Mouse (Mus musculus) heart, postnatal 10 days (tissue): Measurements from ENCODE around the gene Sae1. TPM values are rescaled to one million over a fixed set of nuclear protein-coding genes. Genes with fewer than 3 reads are reported as not detected.
A peak's percentile ranks its signal among the peaks of the same experiment; 100 is the strongest.
"Not testable (repeated sequence)": the region's sequence is repeated elsewhere in the genome, so short reads cannot be mapped to it uniquely, and the experiment has no call there.

ENCODE experiments used
- DNase-seq, 2 experiments: peaks; one replicate each; pipeline ENCODE4 v3.0.0; 2021
- intact Hi-C: fragments of 180-260 bp; cut with DNase I; formaldehyde crosslinking; loops from one replicate; pipeline ENCODE4 v1.15.1; 2025
- total RNA-seq, 2 experiments: library from RNA; stranded (reverse); gene quantifications; 2 replicates each; pipeline ENCODE4 v1.2.3; 2021

The Sae1 gene
- total RNA-seq, 2 experiments from 2014 or later = 64.9 to 69.5 TPM

DNA sequence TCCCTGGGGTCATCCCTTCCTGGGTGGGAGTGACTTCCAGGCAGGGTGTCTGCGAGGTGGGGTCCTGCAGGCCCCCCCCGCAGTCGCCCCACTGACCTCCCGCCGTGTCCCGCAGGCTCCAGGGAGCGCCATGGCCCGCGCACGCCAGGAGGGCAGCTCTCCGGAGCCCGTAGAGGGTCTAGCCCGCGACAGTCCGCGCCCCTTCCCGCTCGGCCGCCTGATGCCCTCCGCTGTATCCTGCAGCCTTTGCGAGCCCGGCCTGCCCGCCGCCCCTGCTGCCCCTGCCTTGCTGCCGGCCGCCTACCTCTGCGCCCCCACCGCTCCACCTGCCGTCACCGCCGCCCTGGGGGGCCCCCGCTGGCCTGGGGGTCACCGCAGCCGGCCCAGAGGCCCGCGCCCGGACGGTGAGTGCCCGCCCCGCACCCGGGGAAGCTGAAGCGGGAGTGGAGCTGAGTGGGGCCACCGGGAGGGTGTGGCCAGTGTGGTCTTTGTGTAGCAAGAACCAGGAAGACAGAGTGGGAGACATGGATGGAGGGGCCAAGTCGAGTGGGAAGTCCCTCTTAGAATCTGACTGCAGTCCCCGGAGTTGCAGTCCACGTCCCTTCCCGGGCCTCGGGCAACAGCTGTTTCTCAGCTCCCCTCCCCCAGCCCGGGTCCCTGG lies 75.5 kb downstream of the Sae1 start:
- peak; percentile 70 to 74 for DNase-seq
- intact Hi-C loops = loop anchor here (1.0 kb wide), 1 partner anchor 17 kb away; no protein-coding TSS in a partner anchor

DNA sequence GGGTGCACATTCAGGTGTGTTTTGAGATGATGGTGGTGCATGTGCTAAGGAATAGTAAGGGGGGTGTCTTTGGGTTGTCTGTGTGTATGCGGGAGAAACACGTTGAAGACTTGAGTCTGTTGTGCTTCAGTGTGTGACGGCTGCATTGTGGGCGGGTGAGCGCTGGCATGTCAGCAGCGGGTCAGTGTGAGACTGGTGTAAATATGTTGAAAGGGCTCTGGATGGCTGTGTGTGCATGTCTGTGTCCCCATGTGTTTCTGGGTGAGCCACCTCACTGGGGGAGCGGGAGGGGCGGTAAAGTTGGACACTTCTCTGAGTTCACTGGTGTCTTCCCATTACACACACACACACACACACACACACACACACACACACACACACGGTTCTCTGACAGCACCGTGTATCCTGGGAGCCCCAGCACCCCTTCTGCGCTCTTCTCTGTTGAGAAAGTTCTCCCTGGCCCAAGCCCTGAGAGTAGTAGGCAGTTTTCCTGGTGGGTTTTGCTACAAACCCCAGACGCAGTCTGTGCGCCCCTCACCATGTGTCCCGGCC lies 76.1 kb downstream of the Sae1 start:
- intact Hi-C loops = loop anchor here (1.0 kb wide), 1 partner anchor 16 kb away; no protein-coding TSS in a partner anchor
- DNase-seq = peak; percentile 60 to 62

DNA sequence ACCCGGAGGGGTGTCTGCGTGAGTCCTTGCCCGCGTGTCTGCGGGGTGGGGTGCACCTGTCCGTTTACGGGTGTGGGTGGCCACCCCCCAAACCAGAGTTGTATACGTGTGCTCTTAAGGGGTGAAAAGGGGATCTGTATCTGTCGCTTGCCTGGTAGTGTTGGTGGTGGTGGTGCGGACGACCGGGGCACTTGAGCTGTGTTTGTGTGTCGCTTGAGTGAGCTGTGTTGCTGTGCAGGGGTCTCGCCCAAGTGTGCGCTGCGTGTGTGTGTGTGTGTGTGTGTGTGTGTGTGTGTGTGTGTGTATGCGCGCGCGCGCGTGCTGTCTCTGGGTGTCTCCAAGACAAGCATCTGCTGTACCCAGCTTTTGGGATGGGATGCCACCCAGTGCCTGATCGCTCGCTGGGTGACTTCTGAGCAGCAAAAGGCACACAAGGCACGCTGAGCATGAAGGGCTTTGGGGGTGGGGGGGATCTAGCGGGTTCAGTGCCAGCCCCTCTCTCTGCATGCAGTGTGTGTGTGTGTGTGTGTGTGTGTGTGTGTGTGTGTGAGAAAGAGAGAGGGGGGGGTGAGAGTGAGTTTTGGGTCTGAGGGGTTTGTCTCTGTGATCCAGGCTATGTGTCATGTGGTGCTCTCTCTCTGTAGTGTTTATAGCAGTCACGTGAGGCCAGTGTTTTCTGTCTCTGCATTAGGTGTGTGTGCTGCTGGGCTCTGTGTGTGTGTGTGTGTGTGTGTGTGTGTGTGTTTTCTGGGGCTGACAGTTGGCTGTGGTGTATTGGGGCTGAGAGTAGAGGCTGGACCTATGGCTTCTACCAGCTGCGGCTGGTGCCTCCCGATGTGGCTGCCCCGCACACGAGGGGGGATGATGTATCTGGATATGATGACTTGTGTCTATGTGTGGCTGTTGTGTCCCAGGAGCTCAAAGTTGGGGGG lies 76.8 kb downstream of the Sae1 start:
- DNase-seq = peak; percentile 48 to 58
- intact Hi-C loops = no loop called here

DNA sequence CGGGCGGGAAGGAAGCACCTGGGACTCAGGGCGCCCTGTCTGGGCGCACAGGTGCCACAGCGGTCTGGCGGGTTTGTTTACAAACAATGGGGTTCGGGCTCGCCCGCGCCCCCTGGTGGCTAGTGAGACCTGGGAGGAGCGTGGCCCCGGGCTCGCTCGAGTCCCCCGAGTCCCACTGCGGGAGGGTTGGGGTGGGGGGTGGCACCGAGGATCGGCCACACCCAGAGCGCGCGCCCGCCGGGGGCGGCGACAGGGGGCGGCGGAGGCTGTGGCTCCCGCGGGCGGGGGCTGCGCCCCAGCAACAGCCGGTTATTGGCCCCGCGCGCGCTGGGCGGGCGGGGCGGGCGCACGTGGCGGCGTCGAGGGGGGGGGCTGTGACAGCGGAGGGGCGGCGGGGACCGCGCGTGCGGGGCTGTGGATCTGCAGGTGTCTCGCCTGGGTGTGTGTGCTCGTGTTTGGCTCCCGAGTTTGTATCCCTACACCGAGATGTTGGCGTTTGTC lies 77.5 kb downstream of the Sae1 start:
- intact Hi-C loops = no loop called here

DNA sequence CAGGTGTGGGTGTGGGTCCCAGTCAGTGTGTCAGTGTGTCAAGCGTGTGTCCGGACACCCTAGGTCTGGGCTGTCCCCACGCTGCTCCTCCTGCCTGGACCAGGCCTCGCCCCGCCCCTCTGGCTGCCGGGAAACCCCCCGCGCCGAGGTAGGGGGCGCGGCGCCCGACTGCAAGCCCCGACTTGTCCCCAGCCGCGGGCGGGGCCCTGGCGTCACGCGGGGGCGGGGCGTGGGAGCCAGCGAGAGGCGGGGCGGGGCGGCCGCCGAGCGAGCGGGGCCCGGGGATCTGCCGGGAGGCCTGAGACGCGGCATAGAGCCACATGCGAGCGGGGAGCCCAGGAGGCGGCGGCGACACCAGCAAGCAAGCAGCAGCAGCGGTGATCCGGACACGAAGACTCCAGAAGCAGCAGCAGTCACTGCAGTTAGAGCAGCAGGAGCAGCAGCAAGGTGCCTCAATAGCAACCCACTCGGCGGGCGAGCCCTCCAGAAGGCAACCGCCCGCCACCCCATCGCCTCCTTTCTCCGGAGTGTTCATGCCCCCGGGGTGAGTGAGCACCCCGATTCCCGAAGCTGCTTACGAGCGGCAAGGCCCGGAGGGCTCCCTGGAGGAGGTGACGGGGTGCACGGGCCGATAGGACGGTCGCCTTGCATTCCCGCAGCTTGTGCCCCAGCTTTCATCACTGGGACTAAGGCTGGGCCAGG lies 78.1 kb downstream of the Sae1 start:
- intact Hi-C loops = no loop called here

More for the DNA sequence above, 77.5 kb downstream of the Sae1 start:
- peak; percentile 88 to 91 for DNase-seq

DNA sequence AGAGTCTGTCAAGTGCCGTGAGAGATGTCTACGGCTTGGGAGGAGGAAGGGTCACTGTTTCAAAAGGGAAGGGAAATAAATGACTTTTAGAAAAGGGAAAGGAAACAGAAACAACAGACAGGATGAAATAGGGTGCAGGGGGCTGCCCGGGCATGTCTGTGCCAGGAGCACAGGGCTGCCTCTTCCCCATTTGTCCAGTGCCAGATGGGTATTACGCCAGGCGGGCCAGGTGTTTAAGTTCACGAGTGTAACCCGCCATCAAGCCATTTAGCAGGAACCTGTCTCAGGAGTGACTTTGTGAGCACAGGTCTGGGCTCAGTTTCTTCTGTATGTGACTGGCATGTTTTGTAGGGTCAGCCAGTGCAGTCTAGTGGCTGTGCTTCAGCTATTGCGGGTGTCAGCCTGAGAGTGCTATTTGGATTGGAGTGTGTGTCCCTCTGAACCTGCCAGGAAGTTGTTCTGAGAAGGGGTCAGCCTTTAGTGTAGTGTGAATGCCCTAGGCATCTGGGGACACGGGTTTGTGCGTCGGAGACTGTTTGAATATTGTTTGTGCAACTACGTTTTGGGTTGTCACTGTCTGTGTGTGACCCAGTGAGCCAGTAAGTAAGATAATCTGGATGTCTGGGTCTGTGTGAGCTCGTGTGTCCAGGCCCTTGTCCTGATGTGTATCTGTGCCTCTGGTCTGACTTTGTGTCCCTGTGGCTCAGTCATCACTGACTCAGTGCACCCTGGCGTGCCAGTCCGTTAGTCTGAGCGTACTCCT lies 78.9 kb downstream of the Sae1 start:
- peak in 1 of 2 experiments; percentile 28 for DNase-seq
- intact Hi-C loops = no loop called here

More for the DNA sequence above, 78.1 kb downstream of the Sae1 start:
- DNase-seq = peak; percentile 91 to 94

DNA sequence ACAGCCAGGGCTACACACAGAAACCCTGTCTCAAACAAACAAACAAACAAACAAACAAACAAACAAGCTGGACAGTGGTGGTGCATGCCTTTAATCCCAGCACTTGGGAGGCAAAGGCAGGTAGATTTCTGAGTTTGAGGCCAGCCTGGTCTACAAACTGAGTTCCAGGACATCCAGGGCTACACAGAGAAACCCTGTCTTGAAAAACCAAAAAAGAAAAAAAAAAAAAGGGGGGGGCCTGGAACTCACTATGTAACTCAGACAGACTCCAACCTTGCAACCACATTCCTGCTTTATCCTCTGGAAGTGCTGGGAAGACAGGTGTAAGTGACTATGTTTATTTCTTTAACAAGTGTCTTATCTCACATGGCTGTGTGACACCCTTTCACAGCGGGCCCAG lies 79.5 kb downstream of the Sae1 start, which contains the start of gene Bbc3:
Gene Bbc3 (plus strand): TSS at position 301 of the 400 bp plus-strand sequence.
- DNase-seq, intact Hi-C loops: not testable (repeated sequence)

DNA sequence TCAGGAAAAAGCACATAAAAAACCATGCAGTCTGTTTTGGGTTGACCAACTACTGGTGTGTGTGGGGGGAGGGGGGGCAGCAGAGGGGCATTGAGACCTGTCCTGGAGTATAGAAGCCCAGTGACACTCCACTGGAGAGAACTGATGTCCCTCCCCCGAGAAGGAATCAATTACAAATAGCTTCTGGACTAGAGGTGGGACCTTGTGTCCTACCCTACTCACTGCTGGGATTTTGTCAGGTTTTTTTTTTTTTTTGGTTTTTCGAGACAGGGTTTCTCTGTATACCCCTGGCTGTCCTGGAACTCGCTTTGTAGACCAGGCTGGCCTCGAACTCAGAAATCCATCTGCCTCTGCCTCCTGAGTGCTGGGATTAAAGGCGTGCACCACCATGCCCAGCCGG lies 80.5 kb downstream of the Sae1 start:
- intact Hi-C loops, DNase-seq: not testable (repeated sequence)

DNA sequence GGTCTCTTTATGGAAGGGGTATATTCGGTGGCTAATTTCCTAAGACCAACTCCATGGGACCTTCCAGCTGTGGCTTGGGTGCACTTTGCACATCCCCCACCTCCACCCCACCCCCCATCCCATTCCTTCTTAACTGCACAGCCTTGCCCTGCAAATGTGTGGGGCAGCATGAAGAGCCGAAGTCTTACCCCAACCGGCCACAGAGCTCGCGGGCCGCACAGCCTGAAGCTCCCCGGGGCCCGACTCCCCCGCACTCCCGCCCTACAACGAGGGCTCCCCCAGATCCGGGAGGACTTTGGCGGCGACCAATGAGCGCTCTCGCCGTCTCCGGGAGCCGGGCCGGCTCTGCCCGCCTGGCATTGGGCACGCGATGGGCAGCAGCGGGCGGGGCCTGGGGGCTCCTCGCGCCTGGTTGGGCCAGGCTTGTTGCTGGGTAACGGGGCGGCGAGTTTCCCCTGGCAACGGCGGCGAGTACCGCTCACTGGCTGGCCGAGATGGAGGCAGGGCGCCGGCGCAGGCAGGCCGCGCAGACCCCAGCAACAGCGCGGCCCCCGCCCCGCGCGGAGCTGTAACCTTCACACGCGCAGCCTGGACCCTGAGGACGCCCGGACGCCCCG lies 88.1 kb downstream of the Sae1 start:
- DNase-seq = peak; percentile 90

DNA sequence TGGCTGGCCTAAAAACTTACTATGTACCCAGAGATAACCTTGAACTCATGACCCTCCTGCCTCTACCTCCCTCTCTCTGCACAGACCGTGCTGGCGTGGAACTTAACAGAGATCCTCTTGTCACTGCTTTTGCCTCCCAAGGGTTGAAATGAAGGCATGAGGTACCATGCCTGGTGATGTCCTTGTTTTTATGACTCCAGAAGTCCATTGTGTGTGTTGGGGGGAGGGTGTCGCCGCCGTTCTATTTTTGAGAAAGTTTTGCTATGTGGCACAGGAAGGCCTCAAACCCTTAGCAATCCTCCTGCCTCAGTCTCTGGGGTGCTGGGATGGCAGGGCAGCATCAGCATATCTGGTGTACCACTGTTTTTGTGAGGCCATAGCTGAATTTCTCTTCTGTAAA lies 88.7 kb downstream of the Sae1 start:
- intact Hi-C loops = loop anchor here (5.0 kb wide), 1 partner anchor 193 kb away; no protein-coding TSS in a partner anchor
- DNase-seq = no peak

More for the DNA sequence above, 88.1 kb downstream of the Sae1 start:
- intact Hi-C loops = loop anchor here (5.0 kb wide), 1 partner anchor 193 kb away; no protein-coding TSS in a partner anchor

DNA sequence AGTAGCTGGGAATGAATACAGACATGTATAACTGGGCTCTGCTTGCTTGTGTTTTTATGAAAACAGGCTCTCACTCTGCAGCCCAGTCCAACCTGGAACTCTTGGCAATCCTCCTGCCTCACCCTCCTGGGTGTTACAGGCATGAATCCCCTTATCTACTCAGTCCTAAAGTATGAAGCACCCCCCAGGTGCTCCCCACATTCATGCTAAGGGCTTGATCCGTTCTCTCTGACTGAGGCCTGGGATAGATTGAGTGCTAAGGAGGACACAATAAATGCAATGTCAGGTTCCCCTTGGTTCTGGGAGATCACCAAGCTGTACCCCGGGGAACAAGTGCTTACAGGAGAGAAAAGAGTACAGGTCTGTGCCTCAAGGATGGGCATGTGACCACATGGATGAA lies 90.0 kb downstream of the Sae1 start:
- intact Hi-C loops = loop anchor here (5.0 kb wide), 1 partner anchor 195 kb away; no protein-coding TSS in a partner anchor
- no peak for DNase-seq

DNA sequence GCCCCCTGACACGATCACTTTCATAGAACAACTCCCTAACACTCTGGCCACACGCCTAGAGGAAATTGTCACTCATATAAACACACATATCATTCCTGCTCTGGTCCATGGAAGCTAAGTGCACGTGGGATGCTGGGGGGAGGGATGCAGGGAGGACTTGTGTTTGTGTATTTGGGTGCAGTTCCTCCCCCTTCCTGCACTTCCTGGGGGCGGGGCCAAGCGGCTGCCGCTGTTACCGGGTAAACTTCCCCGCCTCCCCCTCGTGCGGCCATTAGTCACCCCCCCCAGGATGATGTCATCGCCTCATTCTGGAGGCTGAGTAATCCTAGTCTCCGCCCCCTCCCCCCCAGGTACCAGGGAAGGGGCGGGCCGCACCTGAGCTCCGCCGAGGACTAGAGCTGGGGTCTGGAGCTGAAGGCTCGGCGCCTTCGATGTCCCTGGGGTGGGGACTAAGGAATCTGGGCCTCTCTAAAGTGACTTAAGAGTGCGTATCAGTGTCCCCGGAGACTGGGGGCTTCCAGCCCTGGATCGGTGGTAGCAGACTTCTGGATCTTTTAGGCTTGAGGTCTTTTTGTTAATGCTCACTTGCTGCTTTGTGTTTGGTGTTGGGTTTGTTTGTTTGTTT lies 90.7 kb downstream of the Sae1 start:
- intact Hi-C loops = loop anchor here (5.0 kb wide), 1 partner anchor 195 kb away; no protein-coding TSS in a partner anchor
- DNase-seq = peak; percentile 91 to 94

DNA sequence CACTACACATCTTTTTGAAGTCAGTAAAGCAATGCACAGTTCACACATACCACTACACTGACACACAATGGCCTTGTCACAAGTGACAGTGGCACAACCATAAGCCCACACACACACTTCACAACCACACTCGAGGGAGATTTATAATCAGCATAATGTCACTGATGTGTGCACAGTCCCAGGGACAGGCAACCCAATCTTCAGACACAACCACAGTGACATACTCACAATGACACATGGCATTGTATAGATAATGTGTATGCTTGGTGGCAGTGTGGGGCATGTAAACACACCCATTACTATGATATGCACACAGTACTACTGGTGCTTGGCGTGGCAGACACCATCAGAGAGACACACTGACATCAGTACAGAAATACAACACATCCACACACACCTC lies 91.5 kb downstream of the Sae1 start:
- DNase-seq = no peak
- intact Hi-C loops = loop anchor here (5.0 kb wide), 1 partner anchor 196 kb away; no protein-coding TSS in a partner anchor

DNA sequence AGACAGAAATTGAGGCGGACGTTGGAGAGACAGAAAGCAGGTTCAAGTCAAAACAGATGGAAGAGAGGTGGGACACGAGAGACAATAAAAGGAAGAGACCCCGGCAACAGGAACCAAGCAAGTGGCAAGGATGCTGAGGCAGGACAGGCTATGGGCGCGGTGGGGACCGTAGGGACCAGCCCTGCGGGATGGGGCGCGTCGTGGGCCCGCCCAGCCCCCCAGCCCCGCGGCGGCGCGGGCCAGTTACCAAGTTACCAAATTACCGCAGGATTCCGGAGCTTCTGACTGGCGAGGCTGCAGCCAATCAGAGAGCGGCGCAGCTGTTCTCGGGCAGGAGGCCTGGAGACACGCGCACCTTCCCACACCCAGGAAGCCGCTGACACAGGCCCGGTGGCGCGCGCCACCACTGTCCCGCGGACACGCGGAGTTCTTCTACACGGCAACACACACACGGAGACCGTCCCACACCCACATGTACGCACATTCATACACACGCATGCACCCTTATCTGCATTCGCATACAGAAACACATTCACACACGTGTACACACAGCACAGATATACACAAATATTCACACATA lies 92.2 kb downstream of the Sae1 start:
- DNase-seq = peak; percentile 84 to 89
- intact Hi-C loops = loop anchor here (1.0 to 5.0 kb wide), 2 partner anchors 17 to 197 kb away; no protein-coding TSS in a partner anchor

DNA sequence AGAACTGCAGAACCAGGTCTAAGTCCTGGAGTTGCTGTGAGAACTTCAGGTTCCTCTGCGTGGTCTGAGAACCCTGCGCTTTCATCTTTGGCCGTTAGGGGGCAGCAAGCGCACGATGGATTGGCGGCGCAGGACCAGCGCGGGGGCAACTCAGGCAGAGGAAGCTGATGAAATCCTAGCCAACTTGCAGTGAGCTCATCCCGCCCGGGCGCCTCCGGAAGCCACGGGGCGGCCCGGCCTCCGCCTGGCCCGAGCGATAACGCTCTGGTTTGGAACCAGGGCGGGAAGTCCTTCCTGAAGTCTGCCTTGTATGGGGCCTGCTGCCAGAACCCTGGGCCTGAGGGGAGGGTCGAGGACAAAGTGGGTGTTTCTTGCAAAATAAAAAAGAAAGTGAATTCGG lies 92.8 kb downstream of the Sae1 start:
- peak; percentile 97 to 98 for DNase-seq
- intact Hi-C loops = loop anchor here (1.0 to 5.0 kb wide), 5 partner anchors 17 to 317 kb away; partner anchors contain the start of gene Arhgap35

DNA sequence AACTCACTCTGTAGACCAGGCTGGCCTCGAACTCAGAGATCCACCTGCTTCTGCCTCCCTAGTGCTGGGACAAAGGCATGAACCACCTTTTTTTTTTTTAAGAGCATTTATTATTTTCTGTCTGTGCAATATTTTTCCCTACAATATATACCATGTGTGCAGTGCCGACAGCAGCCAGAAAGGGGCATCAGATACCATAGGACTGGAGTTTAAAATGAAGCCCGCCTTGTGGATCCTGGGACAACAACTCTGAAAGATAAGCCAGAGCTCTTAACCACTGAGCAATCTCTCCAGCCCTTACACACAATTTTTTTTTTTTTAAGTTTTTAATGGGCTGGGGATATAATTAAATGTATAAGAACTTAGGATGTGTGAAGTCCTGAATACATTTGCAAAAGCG lies 93.3 kb downstream of the Sae1 start:
- intact Hi-C loops = loop anchor here (1.0 to 5.0 kb wide), 3 partner anchors 32 to 318 kb away; partner anchors contain the start of gene Arhgap35
- peak; percentile 50 to 57 for DNase-seq

DNA sequence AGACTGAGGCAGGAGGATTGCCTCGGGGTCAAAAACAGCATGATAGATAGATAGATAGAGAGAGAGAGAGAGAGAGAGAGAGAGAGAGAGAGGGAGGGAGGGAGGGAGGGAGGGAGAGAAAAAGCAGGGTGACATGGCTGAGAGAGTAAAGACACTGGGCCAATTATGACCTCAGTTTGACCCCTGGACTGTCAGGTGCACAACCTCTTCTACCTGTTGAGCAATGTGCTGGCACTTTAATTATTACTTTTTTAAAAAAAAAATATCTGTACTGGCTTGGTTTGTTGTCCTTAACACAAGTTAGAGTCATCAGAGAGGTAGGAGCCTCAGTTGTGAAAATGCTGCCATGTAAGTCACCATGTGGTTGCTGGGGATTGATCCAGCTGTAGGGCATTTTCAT lies 99.8 kb downstream of the Sae1 start:
- intact Hi-C loops = no loop called here
- DNase-seq = no peak

DNA sequence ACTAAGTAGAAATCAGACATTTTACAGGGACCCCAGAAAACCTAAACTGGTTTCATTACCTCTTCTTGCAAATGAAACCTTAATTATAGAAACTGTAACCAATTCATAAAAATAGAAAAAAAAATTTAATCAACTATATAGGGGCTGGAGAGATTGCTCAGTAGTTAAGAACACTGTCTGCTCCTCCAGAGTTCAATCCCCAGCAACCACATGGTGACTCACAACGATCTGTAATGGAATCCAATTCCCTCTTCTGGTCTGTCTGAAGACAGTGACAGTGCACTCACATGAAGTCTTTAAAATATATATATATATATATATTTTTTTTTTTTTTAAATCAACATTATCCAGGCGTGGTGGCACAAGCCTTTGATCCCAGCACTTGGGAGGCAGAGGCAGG lies 100.6 kb downstream of the Sae1 start:
- intact Hi-C loops = no loop called here
- DNase-seq = no peak
